19 mouse cellular contexts compared by ENCODE assay signal in genomic region chr1:192312446-192312845, GRCm38 (mm10).
DNase-seq lines count a peak whose midpoint lies in the region; ATAC-seq and TF ChIP-seq lines count a peak whose summit lies in the region.
"Had no signal": no experiment of that assay in that cellular context is flagged by ENCODE, and none has a peak within 500 bp of the region (broad histone marks: within the 10 kb centered on the region; RNA-seq: fewer than 3 reads in every experiment).

No protein-coding gene starts in this region.

- no peak overlapping the region for H3K4me2 ChIP-seq in midbrain, embryonic 16.5 days (ENCODE audit: low read length)
- H3K4me2 ChIP-seq: embryonic facial prominence, embryonic 12.5 days; forebrain, embryonic 12.5 days; hindbrain, embryonic 12.5 days had no signal

- intact Hi-C loops in left cerebral cortex, postnatal 25 days (cut with DNase I): no loop called here

- 33% methylated on average over 4 of the region's 4 CpGs for WGBS in midbrain, embryonic 16.5 days

- H3K9ac ChIP-seq in MEL (ENCODE audit: control insufficient read depth, low read depth, low read length, poor library complexity, severe bottlenecking): peak overlapping the region; percentile 91
- H3K9ac ChIP-seq in midbrain, embryonic 16.5 days (ENCODE audit: low read depth, low read length): no peak overlapping the region
- H3K9ac ChIP-seq: embryonic facial prominence, embryonic 12.5 days; forebrain, embryonic 12.5 days; hindbrain, embryonic 12.5 days had no signal

- no peak overlapping the region for H3K4me3 ChIP-seq in layer of hippocampus, adult 2 months
- peak overlapping the region; percentile 57 to 65 for H3K4me3 ChIP-seq in MEL (ENCODE audit: control insufficient read depth in 1 of 2, insufficient read depth in 1 of 2, low read depth in 2 of 2, low read length in 2 of 2)
- no peak overlapping the region for H3K4me3 ChIP-seq in midbrain, embryonic 16.5 days (ENCODE audit: low read depth, low read length)
- H3K4me3 ChIP-seq: embryonic facial prominence, embryonic 12.5 days; forebrain, embryonic 12.5 days; heart, embryonic 10.5 days; hindbrain, embryonic 12.5 days had no signal

- no peaks in the 10 kb centered on the region for H3K9me3 ChIP-seq in MEL (replicated peaks; ENCODE audit: insufficient read depth, low read length)
- no peaks in the 10 kb centered on the region for H3K9me3 ChIP-seq in midbrain, embryonic 16.5 days (replicated peaks; ENCODE audit: control insufficient read depth, low read length, poor library complexity, severe bottlenecking)
- H3K9me3 ChIP-seq: embryonic facial prominence, embryonic 12.5 days; forebrain, embryonic 12.5 days; heart, embryonic 10.5 days had no signal

- peaks cover 5 to 24% of the 10 kb centered on the region in 2 experiments for H3K4me1 ChIP-seq in MEL (ENCODE audit: control insufficient read depth in 1 of 2, insufficient read depth in 2 of 2, low read length in 2 of 2)
- peaks cover 20% of the 10 kb centered on the region for H3K4me1 ChIP-seq in midbrain, embryonic 16.5 days (ENCODE audit: control insufficient read depth, insufficient read depth, low read length)

- no peak for DNase-seq in layer of hippocampus, adult 2 months (ENCODE audit: low spot score in 2 of 2)
- no peak for DNase-seq in layer of hippocampus, adult 9-10 months (ENCODE audit: low spot score)
- DNase-seq in MEL (ENCODE audit: low read depth, low spot score): peak; percentile 54
- DNase-seq in brain, embryonic 14.5 days (ENCODE audit: low read depth): peak; percentile 30
- no peak for DNase-seq in left cerebral cortex, postnatal 25 days (ENCODE audit: low spot score in 2 of 2)
- no peak for DNase-seq in retina, postnatal 1 day
- DNase-seq: adrenal gland, postnatal 10 days; cerebellum, adult 11-12 months; cerebellum, adult 9-10 months; cerebellum, postnatal 25 days; gastrocnemius, postnatal 25 days; heart, postnatal 10 days; heart, postnatal 4 days had no signal

- TF ChIP-seq EP300 in MEL (IDR thresholded peaks at IDR 0.05; ENCODE audit: low read depth in 1 of 2, low read length in 2 of 2): no peak

- TF ChIP-seq POLR2A in MEL (IDR thresholded peaks at IDR 0.05; ENCODE audit: control insufficient read depth in 1 of 2, insufficient read depth in 1 of 2, low read depth in 1 of 2, low read length in 2 of 2, poor library complexity in 1 of 2): no peak
- TF ChIP-seq POLR2A in brain, embryonic 14.5 days (IDR thresholded peaks at IDR 0.05; ENCODE audit: borderline replicate concordance, extremely low read depth, insufficient read depth, insufficient read length, poor library complexity, severe bottlenecking): no peak

- no peaks in the 10 kb centered on the region for H3K27me3 ChIP-seq in MEL (ENCODE audit: control insufficient read depth in 1 of 2, insufficient read depth in 2 of 2, low read length in 2 of 2)
- no peaks in the 10 kb centered on the region for H3K27me3 ChIP-seq in midbrain, embryonic 16.5 days (ENCODE audit: control insufficient read depth, insufficient read depth, low read depth, low read length)
- H3K27me3 ChIP-seq: embryonic facial prominence, embryonic 12.5 days; forebrain, embryonic 12.5 days; hindbrain, embryonic 12.5 days had no signal

- TF ChIP-seq CTCF in layer of hippocampus, adult 2 months (conservative IDR thresholded peaks at IDR 0.05): no peak
- no peak for TF ChIP-seq CTCF in MEL (IDR thresholded peaks at IDR 0.05 in 2 of 3, conservative IDR thresholded peaks at IDR 0.05 in 1 of 3; ENCODE audit: control insufficient read depth in 1 of 3, insufficient read depth in 1 of 3, low read depth in 2 of 3, low read length in 3 of 3, poor library complexity in 1 of 3, severe bottlenecking in 1 of 3)
- no peak for TF ChIP-seq CTCF in brain, embryonic 14.5 days (IDR thresholded peaks at IDR 0.05; ENCODE audit: borderline replicate concordance, extremely low read depth, insufficient read depth, insufficient read length)

- no peak for TF ChIP-seq RAD21 in MEL (IDR thresholded peaks at IDR 0.05; ENCODE audit: low read depth, low read length)

- peaks cover 0 to 27% of the 10 kb centered on the region in 2 experiments; a peak in 2 of 4 replicates for H3K36me3 ChIP-seq in MEL (ENCODE audit: control insufficient read depth in 1 of 2, insufficient read depth in 2 of 2, low read length in 2 of 2)
- no peaks in the 10 kb centered on the region for H3K36me3 ChIP-seq in midbrain, embryonic 16.5 days (ENCODE audit: control insufficient read depth, insufficient read depth, low read length)
- H3K36me3 ChIP-seq: embryonic facial prominence, embryonic 12.5 days; forebrain, embryonic 12.5 days; heart, embryonic 10.5 days; hindbrain, embryonic 12.5 days had no signal

- ATAC-seq in midbrain, embryonic 16.5 days: no peak
- ATAC-seq: forebrain, embryonic 16.5 days had no signal

- H3K27ac ChIP-seq in layer of hippocampus, adult 2 months: peak overlapping the region; percentile 83
- peak overlapping the region; percentile 100 for H3K27ac ChIP-seq in MEL (ENCODE audit: control insufficient read depth, low read depth, low read length)
- peak overlapping the region; percentile 5; the same call in 1 of the 2 replicates for H3K27ac ChIP-seq in midbrain, embryonic 16.5 days (ENCODE audit: low read length)
- H3K27ac ChIP-seq: embryonic facial prominence, embryonic 12.5 days; forebrain, embryonic 12.5 days; heart, embryonic 10.5 days; hindbrain, embryonic 12.5 days had no signal

- no peaks in the 10 kb centered on the region; the same call in 1 of the 2 replicates for H3K79me2 ChIP-seq in MEL (ENCODE audit: control insufficient read depth, insufficient read depth, low read length, poor library complexity)

TF ChIP-seq in MEL, 35 proteins besides CTCF, POLR2A, EP300 and RAD21:
- TF ChIP-seq KAT2A (conservative IDR thresholded peaks at IDR 0.05; ENCODE audit: low read depth, low read length): no peak
- TF ChIP-seq ETS1 (IDR thresholded peaks at IDR 0.05; ENCODE audit: low read depth, low read length): 0 out of 2 replicates have a peak, but pooled peaks have one; percentile 5
TF ChIP-seq in MEL: peak in this region for 1.

Comparison
In these comparisons a context has a peak if more than half of its experiments do, and no peak if none do; other contexts are left out.
1. DNase-seq: peak in MEL (single experiment) and brain, embryonic 14.5 days (single experiment); none in layer of hippocampus, adult 2 months (0 of 2), layer of hippocampus, adult 9-10 months (single experiment), left cerebral cortex, postnatal 25 days (0 of 2) and retina, postnatal 1 day (single experiment).
2. H3K27ac ChIP-seq: peak in every context shown above with its lines; median percentile 100 in MEL; 83 in layer of hippocampus, adult 2 months; 5 in midbrain, embryonic 16.5 days.
3. H3K4me3 ChIP-seq: peak in MEL (2 of 2); none in layer of hippocampus, adult 2 months (single experiment) and midbrain, embryonic 16.5 days (single experiment).